Mouse (Mus musculus) ovary, adult 18-20 months (tissue): ENCODE data around the gene Rpl39l.
"Not testable (repeated sequence)": the region's sequence is repeated elsewhere in the genome, so short reads cannot be mapped to it uniquely, and the experiment has no call there.

Source experiments
- DNase-seq: peaks from one replicate; pipeline ENCODE4 v3.0.0; 2022; ENCODE audit warnings: low spot score, mixed read lengths

The Rpl39l gene

DNA sequence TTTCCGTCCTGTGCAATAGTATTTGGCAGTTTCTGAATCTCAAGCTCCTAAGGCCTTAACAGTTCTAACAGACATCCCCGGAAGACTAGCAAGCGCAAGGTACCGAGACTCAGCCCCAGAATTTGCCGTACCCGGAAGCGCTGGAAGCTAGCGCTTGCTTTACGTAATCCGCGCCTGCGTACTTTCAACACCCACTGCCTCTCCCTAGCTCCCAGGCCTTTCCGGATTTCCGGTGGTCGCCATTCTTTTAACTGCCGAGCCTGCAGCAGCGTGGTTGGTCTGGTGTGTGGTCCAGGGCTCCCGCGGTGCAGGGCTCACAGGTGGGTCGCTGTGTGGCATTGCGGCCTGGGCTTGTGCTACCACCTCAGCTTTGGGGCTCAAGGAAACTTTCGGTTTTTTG, at the start of gene Rpl39l:
Gene Rpl39l, plus strand, starts transcription at position 222 of the 400 bp plus-strand sequence.
- DNase-seq: no peak

DNA sequence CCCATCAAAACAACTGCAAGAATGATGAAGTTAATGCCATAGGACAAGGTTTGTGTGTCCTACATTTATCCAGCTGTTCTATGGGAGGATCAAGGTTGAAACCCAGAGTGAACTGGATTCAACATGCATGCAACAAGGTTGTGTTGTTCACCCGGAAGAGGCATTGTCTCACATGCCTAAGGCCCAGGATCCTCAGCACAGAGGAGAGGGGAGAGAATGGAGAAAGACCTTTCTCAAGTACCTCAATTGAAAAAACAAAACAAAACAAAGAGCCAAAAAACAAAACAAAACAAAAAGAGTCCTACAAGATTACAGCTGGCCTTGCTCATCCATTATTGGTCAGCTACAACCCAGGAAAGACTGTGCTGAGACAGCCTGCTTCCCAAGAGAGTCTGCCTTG, 42.4 kb upstream of the Rpl39l start:
- no peak for DNase-seq

DNA sequence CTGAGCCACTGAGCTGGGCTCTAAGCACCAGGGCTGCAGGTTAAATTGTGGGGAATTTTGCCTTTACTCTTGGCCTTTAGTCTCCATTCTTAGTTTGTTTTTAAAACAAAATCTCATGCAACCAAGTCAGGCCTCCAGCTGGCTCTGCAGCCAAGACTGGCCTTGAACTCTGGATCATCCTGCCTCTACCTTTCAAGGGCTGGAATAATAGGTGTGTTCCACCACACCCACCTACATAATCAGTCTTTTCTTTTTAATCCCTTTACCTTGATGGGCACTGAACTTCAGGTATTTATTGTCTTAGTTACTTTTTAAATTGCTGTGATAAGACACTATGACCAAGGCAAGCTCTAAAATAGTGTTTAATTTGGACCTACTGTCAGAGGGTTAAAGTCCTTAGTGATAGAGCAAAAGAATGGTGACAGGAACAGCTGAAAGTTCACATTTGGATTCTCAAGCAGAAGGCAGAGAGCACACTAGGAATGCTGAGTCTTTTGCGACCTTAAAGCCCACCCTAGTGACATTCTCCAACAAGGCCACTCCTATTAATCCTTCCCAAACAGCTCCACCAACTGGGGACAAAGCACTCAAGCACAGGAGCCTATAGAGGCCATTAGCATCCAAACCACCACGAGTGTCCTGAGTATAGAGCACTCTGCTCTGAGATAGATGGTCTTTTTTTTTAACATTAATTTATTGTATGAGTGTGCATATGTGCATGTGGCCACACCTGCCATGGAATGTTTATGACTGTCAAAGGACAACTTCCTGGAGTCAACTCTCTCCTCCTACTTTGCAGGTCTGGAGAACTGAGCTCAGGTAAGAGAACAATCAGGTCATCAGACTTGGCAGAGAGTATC, 40.7 kb upstream of the Rpl39l start:
- DNase-seq: no peak

DNA sequence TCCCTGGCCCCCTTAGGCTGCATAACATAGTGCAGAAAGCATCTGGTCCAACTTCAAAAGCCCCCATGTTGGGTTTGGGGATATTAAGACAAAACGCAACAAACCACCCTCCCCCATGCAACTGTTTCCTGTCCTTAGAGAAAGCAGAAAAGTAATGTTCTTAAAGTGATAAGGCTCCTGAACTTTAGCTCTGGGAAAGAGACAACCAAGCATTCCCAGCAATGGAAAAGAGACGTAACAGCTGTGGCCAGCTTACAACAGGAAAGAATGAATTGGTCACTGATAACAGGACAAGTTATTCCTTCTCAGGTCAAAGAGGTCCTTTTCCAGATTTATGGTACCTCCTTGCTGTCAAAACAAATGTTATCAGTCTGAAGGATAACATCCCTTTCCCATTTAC, 26.9 kb upstream of the Rpl39l start:
- no peak for DNase-seq

DNA sequence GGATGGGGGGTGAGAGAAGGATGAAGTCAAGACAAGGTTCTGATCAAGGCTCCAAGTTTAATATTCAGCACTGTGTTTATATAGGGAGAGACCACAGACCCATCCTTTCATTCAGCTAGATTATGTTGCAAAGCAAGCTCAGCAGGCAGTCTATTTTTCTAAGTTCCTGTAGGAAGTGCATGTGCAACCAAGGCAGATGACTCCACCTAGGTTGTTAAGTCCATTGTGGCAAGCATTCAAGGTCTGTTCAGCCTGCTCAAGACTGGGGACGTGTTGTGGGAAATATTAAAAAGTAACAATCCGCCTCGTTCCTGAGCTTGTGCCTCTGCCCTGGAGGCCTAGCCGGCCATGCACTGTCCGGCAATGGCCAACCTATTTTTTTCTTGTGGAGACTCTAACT, 22.6 kb upstream of the Rpl39l start:
- no peak for DNase-seq

DNA sequence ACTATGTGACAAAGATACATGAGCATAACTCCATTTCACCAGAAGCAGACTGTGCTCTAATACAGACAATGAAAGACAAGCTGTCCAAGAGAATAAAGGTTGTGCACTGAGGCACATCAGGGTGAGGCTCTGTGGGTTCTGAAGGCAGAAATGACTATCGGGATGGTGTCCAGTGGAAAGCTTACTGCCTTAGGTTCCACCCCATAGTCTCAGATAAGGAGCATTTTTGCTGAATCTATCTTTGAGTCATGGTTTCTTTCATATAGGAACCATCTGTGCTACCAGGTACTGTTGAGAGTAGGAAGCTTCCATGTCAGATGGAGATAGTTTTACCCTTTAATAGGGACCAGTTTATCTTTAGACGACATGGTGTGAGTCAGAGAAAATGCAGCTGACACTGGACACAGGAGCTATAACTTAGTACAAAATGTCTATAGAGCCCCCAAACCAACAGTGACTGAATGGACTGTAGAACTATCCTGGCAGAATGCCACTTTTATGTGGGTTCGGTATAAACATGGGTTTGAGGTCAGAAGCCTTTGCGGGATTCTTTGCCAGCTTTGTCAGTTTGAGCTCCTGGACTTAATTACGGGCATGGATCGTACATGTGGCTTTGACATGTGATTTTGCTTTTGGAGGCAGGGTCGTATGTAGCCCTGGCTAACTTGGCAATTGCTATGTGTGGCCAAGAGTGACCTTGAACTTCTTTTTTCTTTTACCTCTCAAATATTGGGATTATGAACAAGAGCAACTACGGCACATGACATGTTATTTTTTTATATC, 712 bp upstream of the Rpl39l start:
- DNase-seq: no peak

DNA sequence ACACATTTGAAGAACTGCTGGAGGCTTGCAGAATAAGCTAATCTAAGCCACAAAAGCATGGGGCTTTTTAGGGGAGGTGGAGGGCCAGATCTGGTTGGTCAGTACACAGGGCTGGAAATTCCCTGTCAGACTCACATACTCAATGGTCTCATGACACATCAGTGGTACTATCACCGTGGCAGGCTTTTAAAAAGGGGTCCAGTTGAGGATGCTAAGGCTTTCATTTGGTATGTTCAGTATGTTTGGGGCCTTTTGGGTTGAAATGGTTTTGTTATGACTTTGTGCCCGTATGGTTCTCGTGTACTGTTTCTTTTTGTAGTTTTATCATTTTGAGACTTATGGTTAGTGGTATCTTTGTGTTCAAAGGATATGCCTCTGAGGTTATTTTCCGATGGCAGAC, 1.2 kb downstream of the Rpl39l start:
- no peak for DNase-seq

DNA sequence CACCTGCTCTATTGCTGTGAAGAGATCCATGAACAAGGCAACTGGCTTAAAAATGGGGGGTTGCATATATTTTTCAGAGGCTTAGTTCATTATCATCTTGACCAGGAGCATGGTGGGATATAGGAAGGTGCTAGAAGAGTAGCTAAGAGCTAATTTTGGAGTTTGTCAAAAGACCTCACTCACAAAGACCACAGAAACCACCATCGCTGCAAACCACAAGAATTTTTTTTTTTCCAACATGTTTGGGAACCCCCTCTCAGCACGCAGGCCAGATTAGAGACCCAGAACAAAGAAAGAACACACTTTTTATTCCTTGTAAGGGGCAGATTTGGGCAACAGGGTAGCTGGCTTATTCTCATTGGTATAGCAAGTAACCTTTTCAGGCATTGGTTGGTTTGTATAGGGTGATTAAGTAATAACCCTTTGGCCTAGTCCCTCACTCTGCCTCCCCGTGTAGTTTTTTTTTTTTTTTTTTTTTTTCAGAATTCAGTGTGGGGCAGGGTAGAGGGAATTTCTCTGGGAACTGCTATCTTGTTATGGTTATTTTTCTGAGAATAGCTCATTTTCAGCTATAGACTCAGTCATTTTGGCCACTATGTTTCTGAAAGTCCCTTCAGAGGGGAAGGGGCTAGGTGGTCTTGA, 2.3 kb downstream of the Rpl39l start:
- no peak for DNase-seq

DNA sequence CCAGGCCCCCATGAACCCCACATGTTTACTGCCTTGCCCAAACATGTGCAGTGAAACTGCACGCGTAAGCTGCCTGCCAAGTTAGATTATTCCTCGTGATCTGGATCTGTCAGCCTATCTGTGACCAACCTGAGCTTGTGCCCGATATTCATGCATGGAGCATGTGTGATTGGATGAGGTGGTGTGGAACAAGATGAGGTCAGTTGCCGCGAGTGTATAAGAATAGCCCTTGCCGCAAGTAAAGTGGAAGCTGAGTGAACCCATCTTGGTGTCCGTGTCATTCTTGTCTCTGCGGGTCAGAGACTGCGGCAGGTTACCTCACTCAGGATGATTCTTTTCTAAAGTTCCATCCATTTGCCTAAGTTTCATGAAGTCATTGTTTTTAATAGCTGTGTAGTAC, 17.4 kb downstream of the Rpl39l start:
- DNase-seq: not testable (repeated sequence)

DNA sequence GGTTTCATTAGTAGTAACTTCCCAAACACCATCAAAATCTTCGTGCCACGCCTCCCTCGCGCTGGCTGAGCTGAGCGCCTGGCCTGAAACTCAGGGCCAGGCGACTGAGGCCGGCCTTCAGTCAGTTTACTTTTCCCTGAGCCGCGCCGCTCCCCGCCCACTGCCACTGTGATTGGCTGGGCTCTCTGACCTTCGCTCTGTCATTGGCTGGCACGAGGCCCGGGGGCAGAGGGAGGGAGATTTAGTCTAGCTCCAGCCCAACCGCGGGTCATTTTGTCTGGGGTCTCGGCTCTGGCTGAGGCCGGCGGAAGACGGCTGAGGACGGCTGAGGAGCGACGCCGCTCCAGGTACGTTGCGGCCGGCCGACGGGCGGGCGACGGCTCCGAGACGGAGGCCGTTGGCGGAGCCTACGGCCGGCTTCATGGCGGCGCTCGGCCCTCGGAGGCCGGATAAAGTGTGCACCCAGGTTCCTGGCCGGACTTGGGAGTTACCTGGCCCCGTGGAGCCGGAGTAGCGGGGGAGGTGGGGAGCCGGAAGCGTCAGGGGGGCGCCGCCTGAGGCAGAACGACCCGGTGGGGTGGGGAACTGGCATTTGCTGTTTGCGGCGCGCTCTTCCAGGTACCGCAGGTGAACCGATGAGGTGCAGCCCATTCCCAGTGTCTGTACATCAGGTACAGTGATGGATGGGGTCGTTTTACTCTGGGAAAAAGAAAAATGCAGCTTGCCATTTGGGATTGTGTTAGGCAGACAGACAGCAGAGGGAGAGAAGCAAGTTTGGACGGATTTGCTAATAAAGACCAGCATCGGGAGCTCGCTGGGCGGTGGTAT, 22.9 kb downstream of the Rpl39l start, which contains the start of gene Atf7ip2:
Gene Atf7ip2, plus strand, starts transcription at position 34 of the 828 bp plus-strand sequence.
- peak; percentile 88 for DNase-seq

DNA sequence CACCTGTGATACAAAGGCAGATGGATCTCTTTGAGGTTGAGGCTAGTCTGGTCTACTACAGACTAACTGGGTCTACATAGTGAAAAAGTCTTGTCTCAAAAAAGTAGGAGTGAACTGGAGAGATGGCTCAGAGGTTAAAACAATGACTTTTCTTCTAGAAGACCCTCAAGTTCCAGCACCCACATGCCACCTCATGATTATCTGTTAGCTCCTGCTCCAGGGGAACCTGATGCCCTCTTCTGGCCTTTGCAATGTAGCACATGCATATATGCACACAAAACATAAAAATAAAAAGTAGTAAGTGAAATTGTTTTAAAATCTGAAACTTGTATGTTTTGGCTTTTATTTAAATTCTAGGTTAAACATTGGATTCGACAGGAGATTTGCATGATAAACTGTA, 38.8 kb downstream of the Rpl39l start:
- no peak for DNase-seq

DNA sequence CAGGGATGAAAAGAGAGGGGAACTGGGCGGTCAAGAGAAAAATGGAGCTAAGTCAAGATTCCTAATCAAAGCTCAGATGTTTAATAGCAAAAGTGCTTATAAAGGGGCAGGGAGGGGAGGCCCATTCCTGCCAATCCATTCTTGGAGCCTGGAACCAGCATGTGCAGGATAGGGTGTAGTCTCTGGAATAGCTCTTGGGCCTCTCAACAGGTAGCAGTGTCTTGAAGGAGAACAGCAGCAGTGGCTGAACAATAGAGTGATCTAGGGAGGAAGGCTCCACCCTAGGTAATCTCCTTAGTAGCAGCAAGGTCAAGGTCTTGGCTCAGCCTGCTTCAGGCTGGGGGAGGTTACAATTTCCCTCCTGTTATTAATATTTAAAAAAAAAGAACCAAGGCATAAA, 46.3 kb downstream of the Rpl39l start:
- not testable (repeated sequence) for DNase-seq

DNA sequence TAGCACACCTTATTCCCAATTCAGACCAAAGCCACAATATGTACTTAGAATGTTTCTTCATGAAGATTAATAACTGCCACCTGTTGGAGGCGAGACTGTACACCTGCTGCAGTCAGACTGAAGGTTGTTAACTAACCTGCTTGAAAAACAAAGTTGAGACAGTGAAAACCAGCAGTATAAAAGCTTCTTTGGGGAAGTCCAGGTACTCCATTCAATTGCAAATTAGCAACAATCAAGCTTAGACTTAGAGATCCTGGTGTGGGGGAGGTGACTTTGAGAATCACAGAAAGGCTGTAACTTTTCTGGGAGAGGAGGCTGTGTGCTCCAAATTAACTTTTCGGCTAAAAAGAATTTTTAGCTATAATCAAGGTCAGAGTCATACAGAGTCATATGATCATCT, 47.0 kb downstream of the Rpl39l start:
- DNase-seq: not testable (repeated sequence)
